Mouse (Mus musculus): Measurements from ENCODE around the gene Epc2. TPM values are rescaled to one million over a fixed set of nuclear protein-coding genes. Genes with fewer than 3 reads are reported as not detected.

Epc2 gene
- polyA plus RNA-seq (2012; rRNA removed): 4.6 and 7.0 TPM in 2 replicates

DNA sequence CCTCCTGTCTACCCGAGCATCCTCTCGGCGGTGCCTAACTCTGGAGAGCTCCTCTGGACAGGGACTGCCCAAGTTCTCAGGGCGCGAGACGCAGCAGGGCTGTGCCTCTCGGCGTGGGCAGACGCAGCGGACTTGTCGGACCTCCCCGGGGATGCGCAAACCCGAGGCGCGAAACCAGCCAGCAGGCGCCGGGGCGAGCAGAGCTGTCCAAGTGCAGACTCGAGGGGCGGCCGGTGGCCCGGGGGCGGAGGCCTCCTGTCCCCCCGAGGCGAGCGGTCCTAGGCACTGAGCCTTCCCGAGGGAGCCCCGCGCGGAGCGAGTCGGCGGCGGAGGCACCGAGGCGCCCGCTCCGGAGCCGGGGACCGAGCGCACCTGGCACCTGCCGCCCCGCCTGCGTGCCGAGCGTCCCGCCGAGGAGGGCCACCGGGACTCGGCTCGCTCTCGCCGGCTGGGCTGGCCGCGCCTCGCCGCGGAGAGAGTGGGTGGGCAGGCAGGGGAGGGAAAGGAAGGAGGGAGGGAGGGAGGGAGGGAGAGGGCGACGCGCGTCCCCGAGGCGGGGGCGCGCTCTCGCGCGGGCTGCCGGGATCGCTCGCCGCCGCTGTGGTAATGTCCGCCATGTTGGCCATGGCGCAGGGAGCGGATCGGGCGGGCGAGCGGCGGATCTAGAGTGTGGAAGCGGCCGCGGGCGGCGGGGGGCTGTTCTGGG is at the start of gene Epc2:
Gene Epc2 (plus strand): TSS at position 556 of the 706 bp plus-strand sequence.
- DNase-seq (ENCODE audit: low read depth, low spot score): peak; percentile 28
- WGBS: under 1% methylated on average over 76 of the region's 88 CpGs

DNA sequence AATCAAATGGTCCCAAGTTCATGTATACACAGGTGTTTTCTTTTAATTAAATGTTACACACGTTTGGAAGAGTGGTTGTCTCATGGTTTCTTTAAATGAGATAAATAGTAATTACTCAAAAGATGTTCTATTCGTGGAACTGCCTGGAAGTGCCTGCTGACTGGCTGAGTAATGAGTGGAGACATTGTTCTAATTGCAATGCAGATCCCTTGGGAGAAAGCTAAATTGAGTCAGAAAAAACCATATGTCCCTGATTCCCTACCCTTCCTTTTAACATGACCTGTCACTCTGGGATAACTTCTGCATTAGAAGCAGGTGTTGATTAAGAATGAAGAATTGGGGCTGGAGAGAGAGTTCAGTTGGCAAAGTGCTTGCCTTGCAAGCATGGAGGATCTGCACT is 45.3 kb upstream of the Epc2 start:
- WGBS: 36% methylated on average over 2 of the region's 2 CpGs
- no peak for DNase-seq (ENCODE audit: low read depth, low spot score)

DNA sequence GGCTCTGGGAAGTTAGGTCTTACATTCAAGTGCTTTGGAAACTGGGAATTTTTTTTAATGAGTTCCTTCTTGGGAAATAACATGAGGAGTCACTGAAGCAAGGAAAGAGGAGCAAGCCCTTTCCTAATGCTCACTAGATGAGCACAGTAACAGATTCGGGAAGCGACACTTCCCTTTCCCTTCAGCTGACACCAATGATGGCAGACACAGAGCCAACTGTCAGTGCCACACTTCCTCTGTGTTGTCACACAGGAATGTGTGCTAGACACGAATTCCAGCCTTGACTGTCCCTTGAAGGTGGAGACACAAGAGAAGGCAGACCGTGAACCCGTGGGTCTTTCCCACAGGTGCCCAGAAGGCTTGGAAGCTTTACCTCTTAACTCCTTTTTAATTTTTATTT is 39.6 kb upstream of the Epc2 start:
- DNase-seq (ENCODE audit: low read depth, low spot score): no peak
- 79% methylated on average over 5 of the region's 5 CpGs for WGBS

DNA sequence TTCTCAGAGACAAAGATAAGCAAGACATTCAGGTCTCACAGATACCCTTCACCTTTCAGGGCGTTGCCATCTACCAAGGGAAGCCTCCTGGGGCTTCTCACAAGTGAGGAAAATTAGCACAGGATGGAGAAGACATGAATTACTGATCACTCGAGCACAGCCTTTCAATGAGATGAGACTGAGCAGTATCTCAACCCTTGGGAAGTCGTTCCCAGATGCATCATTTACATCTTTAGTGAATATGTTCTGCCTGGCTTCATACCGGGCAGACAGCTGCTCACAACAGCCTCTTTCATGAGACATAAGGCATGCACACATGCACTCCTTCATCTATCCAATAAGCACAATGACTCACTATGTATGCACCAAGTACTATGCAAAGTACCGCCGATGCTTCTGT is 38.7 kb upstream of the Epc2 start:
- DNase-seq (ENCODE audit: low read depth, low spot score): no peak
- WGBS: 69% methylated on average over 6 of the region's 6 CpGs

DNA sequence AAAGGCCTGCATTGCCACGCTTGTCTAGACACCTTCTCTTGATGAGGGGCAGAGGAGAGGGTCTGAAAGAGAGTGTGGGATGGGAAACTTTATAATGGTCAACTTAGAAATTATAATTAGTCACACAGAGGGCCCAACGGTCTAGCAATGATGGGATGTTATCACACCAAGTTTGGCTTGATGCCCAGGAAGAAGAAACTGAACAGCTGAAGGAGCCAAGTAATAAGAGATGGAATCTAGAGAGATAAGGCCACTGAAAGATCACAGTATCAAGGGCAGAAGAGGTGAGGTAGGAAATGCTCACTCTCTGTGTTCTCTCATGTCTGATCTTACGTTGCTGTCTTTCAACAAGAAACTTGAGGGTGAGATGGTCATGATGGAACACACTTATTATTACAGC is 35.4 kb upstream of the Epc2 start:
- 44% methylated on average over 3 of the region's 3 CpGs for WGBS
- no peak for DNase-seq (ENCODE audit: low read depth, low spot score)

DNA sequence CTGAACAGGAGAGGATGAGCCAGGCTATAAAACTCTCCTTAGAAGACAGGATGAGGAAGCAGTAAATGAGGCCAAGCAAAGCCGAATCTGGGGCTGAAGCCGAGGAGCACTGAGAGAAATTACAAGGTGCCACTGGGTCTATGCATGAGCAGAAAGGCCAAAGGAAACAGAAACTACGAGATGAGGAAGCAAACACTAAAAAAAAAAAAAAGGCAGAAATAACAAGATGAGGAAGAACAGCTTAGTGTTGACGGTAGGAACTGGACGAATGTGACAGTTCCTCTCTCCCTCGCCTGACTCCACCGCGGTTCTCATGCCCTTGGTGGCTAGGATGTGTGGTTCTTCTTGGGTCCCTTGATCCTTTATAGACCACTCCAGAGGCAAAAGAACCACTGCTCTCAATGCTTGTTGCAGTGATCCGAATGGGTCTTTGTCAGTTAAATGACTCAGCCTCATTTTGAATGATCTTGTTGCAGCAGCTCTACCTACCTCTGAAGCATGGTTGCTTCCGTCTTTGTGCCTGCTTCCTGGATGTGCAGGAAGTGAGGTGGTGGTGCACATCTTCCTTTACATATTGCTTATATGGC is 34.2 kb upstream of the Epc2 start:
- 38% methylated on average over 10 of the region's 10 CpGs for WGBS
- DNase-seq (ENCODE audit: low read depth, low spot score): no peak

DNA sequence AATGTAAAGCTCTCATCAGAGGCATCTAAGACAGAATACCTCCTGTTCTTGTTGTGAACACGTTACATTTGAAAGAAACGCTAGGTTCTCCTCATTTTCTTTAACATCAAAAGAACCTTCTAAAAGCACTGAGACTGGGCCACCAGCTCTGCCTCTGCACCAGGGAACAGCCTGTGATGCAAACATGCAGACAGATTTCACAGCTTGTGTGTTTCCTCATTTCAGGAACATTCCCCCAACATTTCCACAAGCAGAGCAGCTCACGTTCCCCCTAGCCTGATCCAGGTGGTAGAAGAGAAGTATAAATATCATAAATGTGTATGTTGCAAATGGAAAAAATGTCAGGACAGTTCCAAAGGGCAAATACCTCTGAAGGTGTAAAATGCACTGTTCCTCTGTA is 30.9 kb upstream of the Epc2 start:
- DNase-seq (ENCODE audit: low read depth, low spot score): no peak
- 75% methylated on average over 3 of the region's 3 CpGs for WGBS

DNA sequence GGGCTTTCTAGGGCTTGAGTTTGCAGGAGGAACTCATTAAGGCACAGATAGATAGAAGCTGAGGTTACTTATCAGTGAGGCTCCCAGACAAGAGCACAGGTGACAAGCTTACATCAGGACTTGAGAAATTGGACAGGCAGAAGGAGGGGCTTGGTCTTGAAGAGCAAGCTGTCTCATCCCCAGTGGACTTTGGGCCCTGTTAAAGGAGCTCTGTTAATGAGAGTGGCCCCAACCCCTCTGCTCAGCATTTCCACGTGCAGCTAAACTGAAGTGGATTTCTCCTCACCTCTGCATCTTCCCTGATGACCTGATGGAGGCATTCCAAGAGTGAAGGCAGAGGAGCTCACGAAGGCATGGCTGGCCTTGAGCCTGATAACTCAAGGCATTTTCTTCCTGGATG is 27.4 kb upstream of the Epc2 start:
- 55% methylated on average over 2 of the region's 2 CpGs for WGBS
- DNase-seq (ENCODE audit: low read depth, low spot score): no peak

DNA sequence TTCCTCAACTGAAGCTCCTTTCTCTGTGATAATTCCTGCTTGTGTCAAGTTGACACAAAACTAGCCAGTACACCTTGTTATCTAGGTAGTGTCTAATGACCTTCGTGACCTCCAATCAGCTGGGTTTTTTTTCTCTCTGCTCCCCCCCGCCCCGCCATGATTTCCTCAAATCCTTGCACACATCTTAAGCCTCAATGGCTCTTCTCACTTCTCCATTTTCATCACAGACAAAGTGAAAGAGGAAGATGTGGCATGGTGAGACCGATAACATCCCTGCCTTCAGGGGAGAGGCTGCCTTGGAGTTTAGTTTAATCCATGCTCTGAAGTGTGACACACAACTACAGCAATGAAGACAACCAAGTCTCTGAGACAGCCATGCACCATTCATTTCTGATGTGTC is 26.5 kb upstream of the Epc2 start:
- WGBS: 72% methylated on average over 4 of the region's 4 CpGs
- no peak for DNase-seq (ENCODE audit: low read depth, low spot score)

DNA sequence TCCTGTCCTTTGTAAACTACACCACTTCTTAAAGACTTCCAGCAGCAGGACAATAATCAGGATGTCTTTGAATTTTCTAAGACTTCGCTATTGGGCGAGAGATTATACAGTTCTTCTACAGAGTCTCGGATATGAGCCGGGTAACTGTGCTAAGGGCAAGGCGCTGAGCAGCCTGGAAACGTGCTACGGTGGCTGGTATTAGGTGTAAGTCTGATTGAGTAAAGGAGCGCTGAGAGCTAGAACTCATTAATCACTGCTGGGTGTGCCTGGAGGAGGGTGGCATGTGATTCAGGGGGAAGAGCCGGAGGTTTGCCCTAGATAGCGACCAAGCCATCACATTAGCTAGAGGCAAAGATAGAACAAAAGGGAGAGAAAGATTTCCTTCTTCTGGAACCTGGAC is 25.1 kb upstream of the Epc2 start:
- 73% methylated on average over 10 of the region's 10 CpGs for WGBS
- no peak for DNase-seq (ENCODE audit: low read depth, low spot score)

DNA sequence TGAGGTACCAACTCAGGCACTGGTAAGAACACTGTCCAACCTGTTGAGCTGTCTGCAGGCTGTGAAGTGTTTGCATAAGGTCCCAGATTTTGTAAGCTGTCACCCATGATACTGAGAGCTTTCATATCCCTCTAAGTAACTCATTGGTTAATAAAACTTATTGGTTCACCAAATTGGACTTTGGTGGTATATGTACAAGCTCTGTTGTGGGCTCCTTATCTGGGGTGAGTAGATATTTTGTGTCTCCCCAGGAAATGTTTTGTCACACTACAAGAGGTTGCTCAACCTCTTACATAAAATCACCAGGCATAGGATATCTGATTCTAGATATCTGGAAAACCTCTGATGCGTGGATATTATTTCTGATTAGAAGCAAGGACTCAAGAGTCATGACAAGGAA is 20.3 kb upstream of the Epc2 start:
- WGBS: 88% methylated on average over 1 of the region's 1 CpGs
- no peak for DNase-seq (ENCODE audit: low read depth, low spot score)

DNA sequence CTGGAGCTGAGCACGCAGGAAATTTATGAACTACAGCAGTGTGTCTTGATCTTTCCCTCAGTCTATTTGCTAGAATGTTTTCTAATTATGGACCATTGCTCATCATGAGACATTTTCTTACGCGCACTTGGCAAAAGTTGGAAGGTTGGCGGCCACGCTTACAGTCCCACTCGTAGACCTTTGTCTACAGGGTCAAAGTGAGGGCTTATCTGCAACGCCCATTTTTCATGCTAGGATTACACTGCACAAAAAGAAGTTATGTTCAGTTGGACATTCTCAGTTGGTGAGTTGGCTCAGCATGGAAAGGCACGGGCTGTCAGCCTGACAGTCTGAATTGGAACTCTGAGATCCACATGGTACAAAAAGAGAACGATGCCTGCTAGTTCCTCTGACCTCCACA is 18.1 kb upstream of the Epc2 start:
- WGBS: 87% methylated on average over 9 of the region's 9 CpGs
- no peak for DNase-seq (ENCODE audit: low read depth, low spot score)

DNA sequence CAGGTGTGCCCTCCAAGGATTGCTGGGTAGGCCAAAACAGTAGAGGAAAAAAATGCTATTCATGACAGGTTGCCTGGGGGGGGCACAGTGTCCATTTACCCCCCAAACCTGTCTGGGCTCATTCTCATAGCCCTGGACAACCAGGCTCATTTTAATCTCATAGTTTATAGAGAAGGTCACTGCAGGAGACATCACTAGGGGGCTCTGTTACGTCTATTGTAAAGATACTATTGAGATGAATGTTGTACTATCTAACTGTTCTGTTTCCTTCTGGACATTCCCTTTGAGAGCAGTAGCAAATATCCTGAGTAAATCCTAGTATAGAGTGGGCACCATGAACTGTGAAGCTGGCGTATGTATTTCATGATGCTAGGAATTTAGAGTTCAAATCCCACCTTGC is 5.0 kb upstream of the Epc2 start:
- 72% methylated on average over 2 of the region's 2 CpGs for WGBS
- DNase-seq (ENCODE audit: low read depth, low spot score): no peak

DNA sequence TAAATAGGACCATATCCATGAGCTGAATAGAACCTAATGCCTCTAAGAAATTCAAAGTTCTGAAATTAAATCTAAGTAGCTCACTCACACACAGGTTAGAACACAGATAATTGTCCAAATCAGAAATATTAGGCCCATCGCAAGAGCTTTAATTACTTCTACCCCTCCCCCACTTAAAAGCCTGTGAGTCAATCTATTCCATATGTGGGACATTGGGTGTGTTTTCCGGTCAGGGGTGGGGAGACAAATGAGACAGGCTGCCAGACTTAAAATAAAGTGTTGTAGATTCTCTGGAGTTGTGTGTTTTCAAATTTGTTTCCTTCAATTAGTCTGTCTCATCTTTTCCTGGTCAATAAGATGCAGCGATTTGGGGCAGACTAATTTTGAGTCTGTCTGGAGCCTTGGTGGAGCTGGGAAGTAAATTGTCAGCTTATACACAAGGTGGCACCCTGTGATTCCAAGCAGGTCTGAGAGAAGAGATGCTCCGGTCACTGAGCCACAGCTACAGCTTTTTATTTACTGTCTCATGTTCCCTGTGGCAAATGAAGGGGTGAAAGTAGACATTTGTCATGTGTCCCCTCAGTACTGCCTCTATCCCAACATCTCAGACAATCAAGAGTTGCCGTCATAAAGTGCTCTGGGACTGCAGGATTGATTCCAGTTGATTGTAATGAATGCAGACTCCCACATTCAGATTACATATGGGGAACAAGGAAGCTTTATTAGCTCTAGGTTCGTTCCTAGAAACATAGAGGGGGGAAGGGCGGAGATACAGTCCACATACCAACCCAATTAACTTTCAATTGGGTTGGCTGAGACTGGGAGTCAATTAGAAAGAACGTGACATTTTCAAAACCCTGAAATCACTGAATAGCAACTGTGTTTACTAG is 3.5 kb upstream of the Epc2 start:
- 57% methylated on average over 8 of the region's 8 CpGs for WGBS
- DNase-seq (ENCODE audit: low read depth, low spot score): no peak

DNA sequence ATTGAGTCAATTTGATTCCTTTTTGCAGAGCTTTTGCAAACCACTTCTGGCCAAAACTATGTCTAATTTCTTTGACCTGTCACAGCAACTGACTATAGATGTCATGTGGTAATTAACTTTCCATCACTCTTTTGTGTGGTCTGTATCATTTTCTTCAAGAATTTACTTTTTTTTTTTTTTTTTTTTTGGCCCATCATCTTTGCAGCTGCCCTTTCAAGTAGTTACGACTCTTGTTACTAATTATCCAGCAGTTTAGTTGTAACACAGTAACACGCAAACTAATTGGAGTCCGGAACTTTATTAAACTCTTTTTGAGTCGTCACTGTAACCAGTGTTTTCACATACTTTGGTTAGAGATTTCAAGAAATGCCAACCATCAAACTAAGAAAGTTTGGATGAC is 819 bp upstream of the Epc2 start:
- DNase-seq (ENCODE audit: low read depth, low spot score): no peak
- 8% methylated on average over 4 of the region's 4 CpGs for WGBS

DNA sequence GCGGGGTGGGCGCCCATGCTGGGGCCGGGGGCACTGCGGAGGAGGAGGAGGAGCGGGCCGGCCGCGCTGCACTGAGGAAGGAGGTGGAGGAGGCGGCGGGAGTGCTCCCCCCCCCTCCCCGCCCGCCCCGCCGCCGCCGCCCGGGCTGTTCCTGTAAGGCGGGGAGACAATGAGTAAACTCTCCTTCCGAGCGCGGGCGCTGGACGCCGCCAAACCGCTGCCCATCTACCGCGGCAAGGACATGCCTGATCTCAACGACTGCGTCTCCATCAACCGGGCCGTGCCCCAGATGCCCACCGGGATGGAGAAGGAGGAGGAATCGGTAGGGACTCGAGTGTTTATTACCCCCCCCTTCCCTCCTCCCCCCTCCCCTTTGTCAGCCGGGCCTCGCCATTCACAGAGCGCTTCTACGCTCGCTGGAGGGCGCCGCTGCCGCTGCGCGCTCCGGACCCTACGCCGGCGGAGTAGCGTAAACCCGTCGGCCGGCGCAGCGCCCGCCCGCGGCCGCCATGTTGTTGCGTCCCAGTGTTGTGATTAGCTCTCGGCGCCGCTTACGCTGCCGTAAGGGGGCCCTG is 438 bp downstream of the Epc2 start:
- peak; percentile 70 for DNase-seq (ENCODE audit: low read depth, low spot score)
- under 1% methylated on average over 49 of the region's 64 CpGs for WGBS

DNA sequence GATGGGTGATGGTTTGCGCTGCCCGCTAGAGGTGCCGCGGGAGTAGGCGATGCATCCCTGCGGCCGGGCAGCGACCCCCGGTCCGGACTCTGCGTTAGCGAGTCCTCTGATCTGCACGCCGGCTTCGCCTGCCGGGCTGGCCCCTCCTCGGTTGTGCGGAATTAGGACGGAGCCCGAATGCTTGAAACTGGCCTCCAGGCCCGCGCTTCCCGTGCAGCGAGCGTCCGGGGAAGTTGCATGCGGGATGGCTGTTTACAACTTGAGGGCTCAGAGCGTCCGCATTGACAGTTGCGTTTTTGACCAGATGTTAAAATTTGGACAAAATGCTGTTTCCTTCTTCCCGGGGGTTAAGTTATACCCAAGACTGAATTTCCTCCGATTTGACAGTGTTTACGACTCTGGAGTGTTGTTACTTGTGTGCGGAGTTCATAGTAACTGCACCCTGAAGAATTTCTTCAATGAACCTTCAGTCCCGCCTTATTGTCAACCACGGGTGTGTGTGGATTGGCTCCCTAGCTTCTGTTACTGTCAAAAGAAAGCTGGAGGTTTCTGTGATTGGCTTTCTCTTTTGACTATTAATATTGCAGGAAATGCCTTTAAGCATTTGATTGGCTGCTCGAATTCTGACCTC is 1.3 kb downstream of the Epc2 start:
- peak; percentile 85 for DNase-seq (ENCODE audit: low read depth, low spot score)
- under 1% methylated on average over 37 of the region's 37 CpGs for WGBS

DNA sequence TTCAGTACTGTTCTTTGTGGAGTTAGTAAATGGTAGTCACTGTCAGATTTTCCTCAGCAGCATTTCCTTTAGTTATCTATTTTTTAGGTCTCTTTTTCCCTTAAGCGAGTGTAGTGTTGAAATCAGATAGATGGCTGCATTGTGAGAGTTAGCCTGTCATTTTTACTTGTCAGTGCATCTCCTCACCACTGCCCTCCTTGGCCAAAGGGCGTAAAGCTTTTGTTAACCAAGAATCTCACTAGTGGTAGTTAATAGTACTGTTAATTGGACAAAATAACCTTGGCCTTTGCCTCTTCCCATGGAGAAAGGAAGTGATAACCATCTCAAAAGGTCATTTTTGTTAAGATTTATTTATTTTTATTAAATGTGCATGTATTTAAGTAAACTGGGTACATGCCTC is 6.5 kb downstream of the Epc2 start:
- no peak for DNase-seq (ENCODE audit: low read depth, low spot score)
- 77% methylated on average over 2 of the region's 2 CpGs for WGBS

DNA sequence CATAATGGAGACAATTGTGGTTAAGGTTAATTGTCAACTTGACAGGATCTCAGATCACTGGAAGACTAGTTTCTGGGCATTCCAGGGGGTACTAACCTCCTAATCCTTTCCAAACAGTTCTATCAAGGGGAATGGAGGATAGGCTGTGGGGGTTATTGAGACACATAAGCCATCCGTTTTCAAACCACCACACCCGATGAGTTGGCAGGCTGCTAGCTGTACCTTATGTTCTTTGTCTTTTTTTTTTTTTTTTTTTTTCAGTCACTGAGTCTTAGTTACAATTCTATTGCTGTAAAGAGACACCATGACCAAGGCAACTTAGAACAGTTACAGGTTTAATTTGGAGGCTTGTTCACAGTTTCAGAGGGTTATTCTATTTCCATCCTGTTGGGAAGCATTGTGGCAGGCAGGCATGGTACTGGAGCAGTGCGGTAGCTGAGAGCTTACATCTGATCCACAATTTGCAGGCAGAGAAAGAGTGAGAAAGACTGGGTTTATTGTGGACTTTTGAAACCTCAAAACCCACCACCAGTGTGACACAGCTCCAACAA is 14.5 kb downstream of the Epc2 start:
- 53% methylated on average over 3 of the region's 3 CpGs for WGBS
- no peak for DNase-seq (ENCODE audit: low read depth, low spot score)

DNA sequence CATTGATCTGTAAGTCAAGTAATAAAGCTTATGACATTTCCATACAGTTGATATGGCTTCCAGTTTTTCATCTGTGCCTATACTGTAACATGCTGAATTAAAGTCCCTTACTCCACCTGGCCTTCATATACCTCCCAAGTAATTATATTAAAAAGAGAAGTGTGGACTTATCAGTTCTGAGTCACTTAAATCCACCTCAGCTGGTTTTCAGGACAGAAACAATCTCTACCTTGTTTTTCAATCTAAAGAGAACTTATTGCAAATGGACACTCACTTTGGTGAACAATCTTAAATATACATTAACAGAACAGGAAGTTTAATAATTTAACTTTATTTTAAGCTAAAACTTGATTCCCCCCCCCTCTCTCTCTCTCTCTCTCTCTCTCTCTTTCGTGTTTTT is 15.8 kb downstream of the Epc2 start:
- no peak for DNase-seq (ENCODE audit: low read depth, low spot score)

More for the DNA sequence above, 15.8 kb downstream of the Epc2 start:
- 84% methylated on average over 1 of the region's 1 CpGs for WGBS
